Mouse (Mus musculus) neural tube, embryonic 14.5 days (tissue): ENCODE data around the gene Gm49450. TPM values are rescaled to one million over a fixed set of nuclear protein-coding genes. Genes with fewer than 3 reads are reported as not detected.
A peak's percentile ranks its signal among the peaks of the same experiment; 100 is the strongest.

Experiments used
- ATAC-seq: fragments of 200-750 bp; cut with Nextera tagmentation; 2 replicates; pipeline ENCODE4 v1.8.0; 2017; ENCODE audit warnings: low read depth, mild to moderate bottlenecking, moderate TSS enrichment, moderate library complexity
- H3K27ac ChIP-seq: fragments of 300-500 bp; sonication (generic); 2 replicates; pipeline ENCODE4 v1.5.1; 2014; ENCODE audit warnings: low read depth, mild to moderate bottlenecking, control low read depth, low read length, moderate library complexity, mixed read lengths
- H3K27me3 ChIP-seq: fragments of 300-500 bp; sonication (generic); 2 replicates; pipeline ENCODE4 v1.6.1; 2014; ENCODE audit warnings: low read length; ENCODE audit not compliant: control insufficient read depth, insufficient read depth
- H3K36me3 ChIP-seq: fragments of 300-500 bp; sonication (generic); 2 replicates; pipeline ENCODE4 v1.6.1; 2014; ENCODE audit warnings: low read length, mixed read lengths; ENCODE audit not compliant: control insufficient read depth, insufficient read depth
- H3K4me1 ChIP-seq: fragments of 300-500 bp; sonication (generic); 2 replicates; pipeline ENCODE4 v1.6.1; 2014; ENCODE audit warnings: low read length; ENCODE audit not compliant: control insufficient read depth, insufficient read depth
- H3K4me2 ChIP-seq: fragments of 300-500 bp; sonication (generic); 2 replicates; pipeline ENCODE4 v1.6.1; 2014; ENCODE audit warnings: mild to moderate bottlenecking, low read depth, low read length, control low read depth
- H3K4me3 ChIP-seq: fragments of 300-500 bp; sonication (generic); 2 replicates; pipeline ENCODE4 v1.5.1; 2014; ENCODE audit warnings: low read depth, low read length, control low read depth, mixed read lengths
- H3K9ac ChIP-seq: fragments of 300-500 bp; sonication (generic); replicated peaks from 2 replicates; pipeline ENCODE4 v1.6.1; 2014; ENCODE audit warnings: low read depth, mild to moderate bottlenecking, control low read depth, low read length, mixed read lengths
- H3K9me3 ChIP-seq: fragments of 300-500 bp; sonication (generic); 2 replicates; pipeline ENCODE4 v1.6.1; 2016; ENCODE audit warnings: low read length; ENCODE audit not compliant: control insufficient read depth
- WGBS: fragments of 180-500 bp; shearing (Covaris S2); extraction: QIAGEN DNeasy Blood & Tissue Kit; methylation state at CpG from one replicate; pipeline ENCODE4 v1.1.7; 2014; 5-methylcytosine and 5-hydroxymethylcytosine counted together
- polyA plus RNA-seq: library from polyadenylated mRNA; unstranded; fragments of >200 nt; fragmentation: Nextera tagmentation; extraction: Ambion mirVana; gene quantifications from 2 replicates; pipeline ENCODE4 v1.2.1, GENCODE M21; 2014

Gene Gm49450
- polyA plus RNA-seq = not detected in 2 replicates

DNA sequence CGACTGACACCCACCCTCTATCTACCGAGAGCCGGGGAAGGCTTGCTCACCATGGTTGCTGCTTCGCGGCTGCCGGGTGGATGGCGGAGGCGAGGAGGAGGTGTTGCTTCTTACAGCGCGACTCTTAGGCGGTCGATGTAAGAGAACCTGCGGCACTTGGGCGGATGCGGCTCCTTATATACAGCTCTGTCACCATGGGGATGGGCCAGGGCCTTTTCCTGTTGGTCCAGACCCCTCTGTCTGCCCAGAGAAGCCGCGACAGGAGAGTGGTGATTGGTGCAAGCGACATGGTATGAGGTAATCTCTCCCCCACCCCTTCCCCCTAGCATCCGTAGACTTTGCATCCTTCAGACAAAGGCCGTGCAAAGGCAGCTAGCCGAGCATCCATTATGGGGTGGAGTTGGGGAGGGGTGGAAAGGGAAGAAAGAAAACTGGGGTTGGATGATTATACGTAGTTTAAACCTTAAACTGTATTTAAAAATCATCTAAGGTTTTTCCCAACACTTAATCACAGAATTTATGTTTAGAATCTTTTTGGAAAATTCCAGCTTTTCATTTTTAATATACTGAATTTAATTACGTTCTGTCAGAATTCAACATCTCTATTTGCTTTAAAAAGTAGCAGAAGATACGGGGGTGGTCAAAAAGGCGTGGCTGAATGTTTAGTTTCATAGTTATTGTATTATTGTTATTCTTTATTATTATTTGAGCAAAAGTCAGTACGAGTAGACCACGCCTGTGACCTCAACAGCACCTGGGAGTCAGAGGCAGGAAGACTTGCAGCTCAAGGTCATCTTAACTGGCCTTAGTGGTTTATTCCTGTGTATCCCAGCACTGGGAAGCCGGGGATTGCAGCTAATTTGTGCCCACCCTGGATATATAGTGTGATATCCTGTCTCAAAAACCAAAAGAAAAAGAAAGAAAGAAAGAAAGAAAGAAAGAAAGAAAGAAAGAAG is at the start of gene Gm49450, which contains the start of gene Tuba1a:
Gene Gm49450 (minus strand): TSS at position 151 of the 956 bp plus-strand sequence.
Gene Tuba1a (minus strand): TSS at position 303 of the 956 bp plus-strand sequence.
- no peaks in the 10 kb centered on the region for H3K27me3 ChIP-seq
- peak within 1 kb of the TSS; percentile 63 for H3K4me2 ChIP-seq
- peaks cover 10% of the 10 kb centered on the region; the same call in 1 of the 2 replicates for H3K36me3 ChIP-seq
- peak within 1 kb of the TSS; percentile 99 for H3K27ac ChIP-seq
- ATAC-seq = peak; percentile 97
- H3K4me1 ChIP-seq = peaks cover 16% of the 10 kb centered on the region; the same call in 1 of the 2 replicates
- WGBS = 2% methylated on average over 28 of the region's 28 CpGs
- H3K9ac ChIP-seq = peak within 1 kb of the TSS; percentile 100
- no peaks in the 10 kb centered on the region for H3K9me3 ChIP-seq
- H3K4me3 ChIP-seq = peak within 1 kb of the TSS; percentile 84

DNA sequence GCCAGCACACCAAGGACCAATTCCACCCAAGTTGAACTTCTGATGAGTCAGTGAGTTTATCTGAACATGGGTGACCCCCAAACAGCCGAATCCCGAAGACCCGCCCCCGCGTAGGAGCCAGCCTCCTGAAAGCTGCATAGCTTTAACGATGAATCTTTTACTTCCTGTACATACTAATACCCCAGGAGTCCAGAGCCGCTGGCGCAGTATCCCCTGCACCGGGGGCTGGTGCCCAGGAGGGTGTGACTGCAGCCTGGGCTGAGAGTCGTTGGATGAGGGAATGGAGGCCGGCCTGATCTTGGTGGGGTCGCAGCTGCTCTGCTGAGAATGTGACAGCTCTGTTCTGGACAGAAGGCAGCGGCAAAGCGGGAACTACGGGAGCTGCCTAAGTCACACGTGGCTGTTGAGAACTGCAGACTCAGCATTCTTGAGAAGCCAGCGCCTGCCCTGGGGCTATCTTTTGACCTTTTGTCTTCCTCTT is 48.1 kb upstream of the Gm49450 start:
- WGBS = 18% methylated on average over 16 of the region's 17 CpGs
- Histone ChIP-seq H3K27ac (no peak overlapping the region), H3K4me1 (peaks cover 5% of the 10 kb centered on the region; the same call in 1 of the 2 replicates), H3K4me2 (peak overlapping the region; percentile 35), H3K27me3 (no peaks in the 10 kb centered on the region), H3K9me3 (no peaks in the 10 kb centered on the region), H3K9ac (no peak overlapping the region), H3K4me3 (no peak overlapping the region), H3K36me3 (no peaks in the 10 kb centered on the region)
- no peak for ATAC-seq

DNA sequence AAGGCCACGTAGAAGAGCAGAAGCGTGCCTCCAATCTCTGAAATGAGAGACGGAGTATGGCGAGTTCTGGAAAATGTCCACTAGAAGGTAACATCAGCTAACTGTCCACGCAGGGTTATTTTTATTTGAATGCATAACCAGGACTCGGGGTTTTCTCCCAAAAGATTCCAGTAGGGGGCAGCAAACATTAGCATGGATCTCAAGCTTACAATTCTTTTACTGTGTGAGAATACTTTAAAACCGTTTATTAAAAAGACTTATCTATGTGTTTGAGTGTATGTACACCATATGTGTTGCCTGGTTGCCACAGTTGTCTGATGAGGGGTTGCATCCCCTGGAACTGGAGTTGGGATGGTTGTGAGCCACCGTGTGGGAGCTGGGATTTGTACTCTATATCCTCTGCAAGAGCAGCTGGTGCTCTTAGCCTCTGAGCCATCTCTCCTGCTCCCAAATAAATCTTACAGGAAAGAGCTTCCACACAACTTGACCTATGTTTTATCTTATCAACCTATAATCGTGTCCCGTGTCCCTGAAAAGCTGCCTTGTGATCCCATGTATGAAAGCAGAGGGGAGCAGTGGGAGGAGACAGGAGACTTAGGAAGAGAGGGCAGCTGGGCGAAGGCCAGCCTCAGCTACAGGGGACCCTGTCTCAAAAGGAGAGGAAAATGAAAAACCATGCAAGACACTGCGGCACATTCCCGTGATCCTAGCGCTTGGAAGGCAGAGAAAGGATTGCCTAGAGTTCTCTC is 47.4 kb upstream of the Gm49450 start:
- H3K9ac ChIP-seq = no peak overlapping the region
- WGBS = 48% methylated on average over 14 of the region's 14 CpGs
- no peak overlapping the region for H3K4me3 ChIP-seq
- no peaks in the 10 kb centered on the region for H3K36me3 ChIP-seq
- peak; percentile 22; the same call in 1 of the 2 replicates for ATAC-seq
- H3K4me1 ChIP-seq = peaks cover 5% of the 10 kb centered on the region; the same call in 1 of the 2 replicates
- H3K4me2 ChIP-seq = no peak overlapping the region
- H3K27me3 ChIP-seq = no peaks in the 10 kb centered on the region
- no peaks in the 10 kb centered on the region for H3K9me3 ChIP-seq
- H3K27ac ChIP-seq = no peak overlapping the region

DNA sequence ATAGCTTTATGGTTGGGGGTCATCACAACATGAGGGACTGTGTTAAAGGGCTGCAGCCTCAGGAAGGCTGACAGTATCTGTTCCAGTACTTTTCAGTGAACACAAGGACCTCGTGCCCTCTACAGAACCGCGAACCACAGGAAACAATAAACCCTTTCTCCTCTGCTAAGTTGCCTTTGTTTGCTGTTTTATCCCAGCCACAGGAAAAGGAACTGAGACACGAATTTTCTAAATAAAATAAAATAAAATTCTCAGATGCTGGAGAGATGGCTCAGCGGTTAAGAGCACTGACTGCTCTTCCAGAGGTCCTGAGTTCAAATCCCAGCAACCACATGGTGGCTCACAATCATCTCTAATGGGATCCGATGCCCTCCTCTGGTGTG is 45.4 kb upstream of the Gm49450 start:
- H3K4me3 ChIP-seq = no peak overlapping the region
- H3K27ac ChIP-seq = no peak overlapping the region
- ATAC-seq = no peak
- no peaks in the 10 kb centered on the region for H3K36me3 ChIP-seq
- H3K9ac ChIP-seq = no peak overlapping the region
- H3K4me2 ChIP-seq = no peak overlapping the region
- no peaks in the 10 kb centered on the region for H3K9me3 ChIP-seq
- 40% methylated on average over 6 of the region's 6 CpGs for WGBS
- peaks cover 8% of the 10 kb centered on the region; the same call in 1 of the 2 replicates for H3K4me1 ChIP-seq
- no peaks in the 10 kb centered on the region for H3K27me3 ChIP-seq

DNA sequence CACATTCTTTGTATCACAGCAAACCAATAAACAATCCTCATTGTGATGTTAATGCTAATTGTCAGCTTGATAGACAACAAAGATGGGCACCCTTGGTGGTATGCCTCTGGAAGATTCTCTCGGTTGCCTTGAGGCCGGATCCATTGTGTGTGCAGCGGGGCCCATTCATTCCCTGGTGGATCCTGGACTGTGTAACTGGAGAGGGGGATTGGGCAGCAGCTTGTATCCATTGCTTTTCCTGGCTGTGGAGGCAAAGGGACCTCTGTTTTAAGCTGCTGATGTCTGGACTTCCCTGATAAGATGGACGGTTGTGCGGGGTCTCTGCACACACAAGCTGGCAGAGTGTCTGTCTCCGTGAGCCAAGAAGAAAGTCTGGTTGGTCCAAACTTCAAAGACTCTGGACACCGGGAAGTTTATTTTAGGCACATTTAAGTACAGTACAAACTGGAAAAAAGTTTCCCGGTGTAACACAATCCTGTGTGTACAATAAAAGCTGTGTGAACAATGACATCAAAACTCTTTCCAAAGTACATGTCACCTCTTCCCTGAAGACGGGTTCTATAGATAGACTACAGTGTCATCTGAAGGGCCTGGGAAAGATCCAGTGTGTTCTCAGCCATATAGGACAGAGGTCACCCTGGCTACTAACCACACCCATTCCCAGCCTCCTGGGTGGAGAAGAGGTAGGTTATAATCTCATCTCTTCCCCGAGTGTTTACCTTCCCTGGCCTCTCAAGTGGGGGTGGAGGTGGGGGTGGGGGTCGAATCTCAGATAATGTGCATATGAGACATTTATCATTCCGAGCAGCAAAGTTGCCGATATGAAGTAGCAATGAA is 44.8 kb upstream of the Gm49450 start:
- no peak overlapping the region for H3K4me2 ChIP-seq
- no peak overlapping the region for H3K4me3 ChIP-seq
- peaks cover 11% of the 10 kb centered on the region; the same call in 1 of the 2 replicates for H3K4me1 ChIP-seq
- no peaks in the 10 kb centered on the region for H3K9me3 ChIP-seq
- H3K27me3 ChIP-seq = no peaks in the 10 kb centered on the region
- no peaks in the 10 kb centered on the region for H3K36me3 ChIP-seq
- H3K9ac ChIP-seq = no peak overlapping the region
- 0 out of 2 replicates have a peak overlapping the region, but pooled peaks have one; percentile 39 for H3K27ac ChIP-seq
- WGBS = 46% methylated on average over 13 of the region's 13 CpGs
- ATAC-seq = no peak

DNA sequence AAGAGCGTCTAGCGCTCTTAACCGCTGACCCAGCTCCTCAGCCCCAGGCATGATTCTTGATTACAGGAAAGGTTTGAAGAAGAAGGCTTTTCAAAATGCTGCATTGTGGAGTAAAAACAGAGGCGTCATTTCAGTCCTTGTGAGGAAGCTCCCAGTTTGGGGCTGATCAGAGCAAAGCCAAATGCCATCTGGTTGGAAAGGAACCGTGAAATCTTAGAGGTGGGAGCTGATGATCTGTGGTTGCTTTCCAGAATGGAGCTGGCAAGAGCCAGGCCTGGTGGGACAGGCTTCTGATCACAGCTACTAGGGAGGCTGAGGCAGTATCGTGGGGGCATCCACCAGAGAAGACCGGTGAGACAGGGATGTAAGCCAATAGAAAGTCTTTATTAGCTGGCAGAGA is 43.5 kb upstream of the Gm49450 start:
- Histone ChIP-seq H3K4me1 (peaks cover 18% of the 10 kb centered on the region), H3K27me3 (no peaks in the 10 kb centered on the region), H3K9ac (no peak overlapping the region), H3K9me3 (no peaks in the 10 kb centered on the region), H3K4me2 (no peak overlapping the region), H3K27ac (no peak overlapping the region), H3K4me3 (no peak overlapping the region), H3K36me3 (no peaks in the 10 kb centered on the region)
- no peak for ATAC-seq
- 75% methylated on average over 7 of the region's 7 CpGs for WGBS

DNA sequence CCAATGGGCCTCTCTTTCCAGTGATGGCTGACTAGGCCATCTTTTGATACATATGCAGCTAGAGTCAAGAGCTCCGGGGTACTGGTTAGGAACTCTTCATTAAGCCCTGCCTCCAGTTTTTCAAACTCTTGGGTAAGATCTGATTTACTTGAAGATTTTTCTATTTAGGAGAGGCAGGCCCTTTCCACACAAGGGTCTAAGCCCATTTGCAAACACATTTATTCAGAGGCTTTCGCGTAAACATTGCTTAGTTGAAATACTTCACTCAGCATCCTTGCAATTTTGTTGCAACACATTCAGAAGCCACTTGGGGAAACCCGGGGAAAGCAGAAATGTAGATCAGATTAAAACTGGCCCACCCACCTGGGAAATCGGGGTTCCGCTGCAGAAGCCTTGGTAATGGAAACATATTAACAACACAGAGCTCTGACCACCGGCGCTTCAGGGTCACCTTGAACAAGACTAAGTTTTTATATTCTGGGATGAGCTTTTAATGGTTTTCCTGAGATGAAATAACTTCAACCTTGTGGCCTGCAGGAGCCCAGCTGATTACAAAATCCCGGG is 41.7 kb upstream of the Gm49450 start:
- Histone ChIP-seq H3K36me3 (no peaks in the 10 kb centered on the region), H3K9me3 (no peaks in the 10 kb centered on the region), H3K9ac (no peak overlapping the region), H3K4me3 (no peak overlapping the region), H3K27me3 (no peaks in the 10 kb centered on the region), H3K4me2 (no peak overlapping the region), H3K4me1 (peaks cover 31% of the 10 kb centered on the region), H3K27ac (no peak overlapping the region)
- no peak for ATAC-seq
- whole genome bisulfite sequencing = 82% methylated on average over 9 of the region's 9 CpGs

DNA sequence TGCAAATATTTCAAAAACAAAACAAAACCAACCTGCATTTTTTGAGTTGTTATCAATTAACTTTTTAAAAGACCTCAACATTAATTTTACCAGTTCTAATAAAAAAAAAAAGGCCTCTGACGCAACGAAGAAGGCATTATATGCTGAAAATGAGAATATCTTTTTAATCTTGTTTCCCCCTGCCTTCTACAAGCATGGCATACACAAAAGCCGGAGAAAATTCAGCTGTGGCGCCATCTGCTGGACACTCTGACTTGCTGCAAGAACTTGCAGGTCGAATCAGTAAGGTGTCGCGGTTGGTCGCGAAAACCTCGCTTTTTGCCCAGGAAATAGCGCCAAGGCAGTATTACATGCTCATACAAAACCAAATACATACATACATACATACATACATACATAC is 40.5 kb upstream of the Gm49450 start:
- WGBS = 0% methylated on average over 11 of the region's 11 CpGs
- H3K27me3 ChIP-seq = no peaks in the 10 kb centered on the region
- peaks cover 37% of the 10 kb centered on the region for H3K4me1 ChIP-seq
- no peaks in the 10 kb centered on the region for H3K9me3 ChIP-seq
- H3K36me3 ChIP-seq = no peaks in the 10 kb centered on the region
- peak overlapping the region; percentile 71 for H3K9ac ChIP-seq
- peak overlapping the region; percentile 4; the same call in 1 of the 2 replicates for H3K27ac ChIP-seq
- no peak for ATAC-seq
- H3K4me2 ChIP-seq = peak overlapping the region; percentile 89
- peak overlapping the region; percentile 37 for H3K4me3 ChIP-seq
